Mouse (Mus musculus) lung, adult 2 months (tissue): ENCODE data around the gene Snx4. TPM values are rescaled to one million over a fixed set of nuclear protein-coding genes. Genes with fewer than 3 reads are reported as not detected.
"Not testable (repeated sequence)": the region's sequence is repeated elsewhere in the genome, so short reads cannot be mapped to it uniquely, and the experiment has no call there.

Experiments
- DNase-seq: peaks from one replicate; pipeline ENCODE4 v3.0.0; 2022
- H3K4me1 ChIP-seq: fragments of 200-500 bp; 2 replicates; pipeline ENCODE4 v1.6.1; 2011; ENCODE audit warnings: low read length; ENCODE audit not compliant: control insufficient read depth, insufficient read depth
- H3K4me3 ChIP-seq: fragments of 200-500 bp; replicated peaks from 2 replicates; pipeline ENCODE3; 2011; ENCODE audit warnings: low read depth, mild to moderate bottlenecking, control low read depth, low read length; ENCODE audit errors: extremely low read depth
- CTCF ChIP-seq: fragments of 200-500 bp; IDR thresholded peaks from 2 replicates; pipeline ENCODE4 v1.5.1; 2011; ENCODE audit warnings: mild to moderate bottlenecking, low read length, control low read depth; ENCODE audit not compliant: insufficient read depth
- POLR2A ChIP-seq: fragments of 200-500 bp; IDR thresholded peaks from 2 replicates; pipeline ENCODE4 v1.6.1; 2011; ENCODE audit warnings: low read depth, mild to moderate bottlenecking, control low read depth, low read length, borderline replicate concordance; ENCODE audit errors: extremely low read depth
- WGBS: fragments of 180-500 bp; shearing (Covaris S2); methylation state at CpG from one replicate; pipeline ENCODE4 v1.1.7; 2018; 5-methylcytosine and 5-hydroxymethylcytosine counted together
- polyA plus RNA-seq: library from polyadenylated mRNA; depleted of rRNA; stranded (reverse); fragments of >200 nt; gene quantifications from 2 replicates; pipeline ENCODE4 v1.2.3, GENCODE M21; 2012; rRNA removed

The Snx4 gene
- 13.5 and 25.3 TPM in 2 replicates for polyA plus RNA-seq

- Histone ChIP-seq H3K4me1 (peaks cover 12% of the 10 kb centered on the region), H3K4me3 (peak within 1 kb of the TSS; percentile 87)
- TF ChIP-seq CTCF = no peak
- TF ChIP-seq POLR2A = peak; percentile 82; the same call in 1 of the 2 replicates
- under 1% methylated on average over 72 of the region's 72 CpGs for WGBS
- DNase-seq = peak; percentile 97
Measured at GRCm38 (mm10) chr16:33251194-33252051, at the start of gene Snx4. Gene Snx4, plus strand, starts transcription at chr16:33251442.

GRCm38 (mm10) chr16:33210812-33211211 lies 40.4 kb upstream of the Snx4 start:
- DNase-seq = no peak
- no peak for TF ChIP-seq CTCF
- TF ChIP-seq POLR2A = no peak
- no peaks in the 10 kb centered on the region for H3K4me1 ChIP-seq
- WGBS = 94% methylated on average over 2 of the region's 2 CpGs
- no peak overlapping the region for H3K4me3 ChIP-seq

- Histone ChIP-seq H3K4me1 (no peaks in the 10 kb centered on the region), H3K4me3 (no peak overlapping the region)
- 85% methylated on average over 9 of the region's 9 CpGs for WGBS
- no peak for DNase-seq
- no peak for TF ChIP-seq CTCF
- no peak for TF ChIP-seq POLR2A
Measured at GRCm38 (mm10) chr16:33216313-33217003, 34.8 kb upstream of the Snx4 start.

- H3K4me3 ChIP-seq, H3K4me1 ChIP-seq, DNase-seq: not testable (repeated sequence)
- 49% methylated on average over 3 of the region's 3 CpGs for WGBS
Measured at GRCm38 (mm10) chr16:33217553-33218085, 33.6 kb upstream of the Snx4 start.

DNA sequence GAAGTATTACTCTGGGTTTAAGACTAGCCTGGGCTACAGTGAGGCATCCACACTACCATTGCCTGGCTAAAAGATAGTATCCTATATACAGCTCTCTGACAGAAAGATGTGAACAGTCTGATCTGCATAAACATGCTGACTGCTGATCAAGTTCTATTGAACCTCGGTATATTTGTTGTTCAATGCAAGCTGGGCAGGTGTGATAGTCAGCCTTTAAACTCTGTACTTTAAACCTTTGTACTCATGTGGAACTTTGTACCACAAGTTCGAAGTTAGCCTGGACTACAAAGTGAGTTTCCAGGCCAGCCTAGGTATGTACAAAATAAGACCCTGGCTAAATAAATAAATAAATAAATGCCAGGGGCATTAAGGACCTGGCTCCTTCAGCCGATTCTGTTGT lies 28.8 kb upstream of the Snx4 start:
- Histone ChIP-seq H3K4me1 (no peaks in the 10 kb centered on the region), H3K4me3 (no peak overlapping the region)
- WGBS = 77% methylated on average over 3 of the region's 3 CpGs
- no peak for DNase-seq
- TF ChIP-seq POLR2A = no peak
- TF ChIP-seq CTCF = no peak

- TF ChIP-seq CTCF = no peak
- no peak for TF ChIP-seq POLR2A
- 89% methylated on average over 5 of the region's 5 CpGs for WGBS
Measured at GRCm38 (mm10) chr16:33224381-33224780, 26.9 kb upstream of the Snx4 start.

GRCm38 (mm10) chr16:33234128-33234527 lies 17.1 kb upstream of the Snx4 start:
- TF ChIP-seq CTCF = no peak
- no peak for TF ChIP-seq POLR2A
- 89% methylated on average over 12 of the region's 12 CpGs for WGBS
- no peak for DNase-seq

More at GRCm38 (mm10) chr16:33224381-33224780, 26.9 kb upstream of the Snx4 start:
- Histone ChIP-seq H3K4me3 (no peak overlapping the region), H3K4me1 (no peaks in the 10 kb centered on the region)
- DNase-seq = no peak

GRCm38 (mm10) chr16:33236151-33236550 lies 15.1 kb upstream of the Snx4 start:
- DNase-seq = no peak
- no peaks in the 10 kb centered on the region for H3K4me1 ChIP-seq
- no peak overlapping the region for H3K4me3 ChIP-seq
- no peak for TF ChIP-seq POLR2A
- no peak for TF ChIP-seq CTCF
- 47% methylated on average over 6 of the region's 6 CpGs for WGBS

More at GRCm38 (mm10) chr16:33234128-33234527, 17.1 kb upstream of the Snx4 start:
- Histone ChIP-seq H3K4me3 (no peak overlapping the region), H3K4me1 (no peaks in the 10 kb centered on the region)

- Histone ChIP-seq H3K4me3 (no peak overlapping the region), H3K4me1 (no peaks in the 10 kb centered on the region)
- WGBS = 96% methylated on average over 2 of the region's 2 CpGs
- no peak for DNase-seq
- no peak for TF ChIP-seq CTCF
- TF ChIP-seq POLR2A = no peak
Measured at GRCm38 (mm10) chr16:33239305-33239704, 11.9 kb upstream of the Snx4 start.
